Mouse (Mus musculus) lung, postnatal 0 days (tissue): ENCODE data around the gene Scmh1.

Experiments
- CTCF ChIP-seq: IDR thresholded peaks from 2 replicates; pipeline ENCODE4 v1.5.1; 2016; ENCODE audit warnings: antibody characterized with exemption, mild to moderate bottlenecking
- EP300 ChIP-seq: IDR thresholded peaks from 2 replicates; pipeline ENCODE4 v1.6.1; 2016; ENCODE audit warnings: antibody characterized with exemption, mild to moderate bottlenecking, control low read depth

DNA sequence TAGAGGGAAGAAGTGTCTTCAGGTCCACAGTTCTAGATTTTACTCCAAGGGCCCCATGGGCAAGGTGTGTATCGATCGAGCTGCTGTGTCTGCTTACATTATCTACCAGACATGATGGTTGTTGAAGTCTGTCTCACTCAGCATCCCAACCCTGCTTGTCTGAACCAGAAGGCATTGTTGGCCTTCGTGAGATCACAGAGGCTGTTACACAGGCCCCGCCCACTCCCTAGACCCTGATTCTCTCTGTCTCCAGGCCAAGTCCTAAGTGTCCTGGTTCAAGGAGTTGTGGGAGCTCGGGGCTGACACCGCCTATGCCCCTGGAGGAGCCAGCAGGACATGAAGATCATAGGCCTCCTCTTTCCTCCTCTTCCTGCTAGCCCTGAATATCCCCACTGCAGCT, 126.9 kb downstream of the Scmh1 start, which contains the start of gene Slfnl1:
- TF ChIP-seq CTCF (no peak), EP300 (no peak)
